Mouse (Mus musculus) thymus, postnatal 36 days (tissue): ENCODE data around the gene AA986860.

Experiments used
- DNase-seq, 2 experiments: peaks; one replicate each; pipeline ENCODE4 v3.0.0; 2022; ENCODE audit warnings: mixed read lengths in 2 of 2

Gene AA986860

DNA sequence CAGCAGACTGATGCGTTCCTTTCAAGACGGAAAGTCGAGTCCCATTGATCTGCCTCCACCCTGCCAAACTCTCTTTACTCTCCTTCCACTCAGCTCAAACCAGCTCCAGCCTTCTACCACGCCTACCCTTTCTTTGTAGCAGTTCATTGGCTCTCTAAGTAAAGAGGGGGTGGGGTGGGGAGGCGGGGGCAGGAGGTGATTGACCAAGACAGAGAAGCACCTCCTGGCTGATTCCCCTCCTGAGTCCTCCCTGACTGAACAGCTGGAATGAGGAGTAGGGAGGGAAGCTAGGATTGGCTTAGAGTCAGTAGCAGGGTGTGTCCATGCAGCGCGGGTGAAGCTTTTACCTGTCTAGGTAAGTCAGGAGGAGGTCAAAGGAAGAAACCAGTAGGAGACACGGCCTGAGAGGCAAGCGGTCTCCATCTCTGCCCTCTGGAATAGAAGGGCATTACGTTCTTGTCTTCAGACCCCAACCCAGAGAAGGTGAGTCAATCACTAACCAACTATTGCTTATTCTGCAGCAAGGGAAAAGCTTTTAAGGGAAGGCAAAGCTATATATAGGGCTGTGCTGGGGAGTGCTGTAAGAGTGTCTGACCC lies at the start of gene AA986860:
AA986860 (plus strand) TSS at position 236 of the 597 bp plus-strand sequence.
- DNase-seq, result no peak

DNA sequence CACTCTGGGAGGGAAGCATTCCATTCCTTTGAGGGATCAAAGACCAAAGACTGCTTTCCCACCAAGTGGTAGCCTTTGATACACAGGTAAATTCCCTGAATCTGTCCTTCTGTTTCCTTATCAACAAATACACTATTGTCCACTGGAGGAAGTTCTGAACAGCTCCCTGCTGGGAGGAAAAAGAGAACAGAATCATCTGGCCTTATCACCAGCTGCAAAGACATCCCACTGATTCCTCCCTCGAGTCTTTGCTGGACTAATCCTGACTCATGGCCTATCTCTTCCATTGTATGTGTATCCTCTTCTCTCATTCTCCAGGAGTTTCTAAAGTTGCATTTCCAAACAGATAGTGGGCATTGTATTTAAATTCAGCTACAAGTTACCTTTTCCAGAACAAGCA lies 47.9 kb upstream of the AA986860 start:
- DNase-seq, result no peak

DNA sequence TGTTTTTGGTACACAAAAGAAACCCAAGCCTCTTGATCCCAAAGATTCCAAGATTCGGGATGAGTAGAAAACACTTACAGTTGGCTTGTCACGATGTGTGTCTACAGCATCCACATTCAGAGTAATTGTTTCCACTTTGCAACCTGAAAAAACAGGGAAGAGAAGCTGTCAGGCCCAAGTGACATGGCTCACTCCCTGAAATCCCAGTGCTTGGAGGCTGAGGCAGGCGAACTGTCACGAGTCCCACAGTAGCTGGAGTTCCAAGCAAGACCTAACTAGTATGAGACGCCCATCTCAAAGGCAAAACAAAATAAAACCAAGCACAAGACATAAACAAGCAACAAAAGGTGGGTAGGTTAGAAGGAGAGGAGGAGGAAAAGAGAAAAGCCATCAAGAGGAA lies 33.2 kb upstream of the AA986860 start:
- DNase-seq, result no peak

DNA sequence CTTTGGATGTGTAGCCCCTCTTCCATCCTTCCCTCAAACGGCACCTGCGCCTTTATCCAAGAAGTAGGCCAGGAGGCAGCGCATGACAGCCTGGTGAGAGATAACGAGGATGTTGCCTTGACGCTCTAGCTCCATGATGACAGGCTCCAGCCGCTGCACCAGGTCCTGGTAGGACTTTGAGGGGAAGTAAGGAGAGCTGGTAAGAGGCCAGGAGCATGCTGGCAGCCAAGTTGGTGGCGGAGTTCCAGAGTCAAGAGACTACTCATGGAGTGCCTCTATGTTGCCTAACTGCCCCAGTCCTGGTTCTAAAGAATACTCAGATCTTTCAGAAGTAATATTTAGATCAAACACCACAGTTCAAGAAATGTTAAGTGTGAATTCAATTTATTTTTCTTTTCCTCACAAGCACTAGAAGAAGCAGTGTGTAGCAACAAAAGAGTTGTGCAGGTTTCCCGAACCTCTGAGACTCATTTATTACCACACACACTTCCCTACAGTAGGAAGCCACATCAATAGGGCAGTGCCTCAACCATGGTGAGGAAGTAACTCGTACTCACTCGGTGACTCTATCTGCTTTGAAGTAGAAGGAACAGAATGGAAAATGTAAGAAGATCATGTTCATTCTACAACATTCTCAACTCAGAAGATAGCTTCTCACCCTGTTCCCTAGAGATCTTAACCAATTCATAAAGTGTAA lies 31.7 kb upstream of the AA986860 start:
- DNase-seq, result no peak

DNA sequence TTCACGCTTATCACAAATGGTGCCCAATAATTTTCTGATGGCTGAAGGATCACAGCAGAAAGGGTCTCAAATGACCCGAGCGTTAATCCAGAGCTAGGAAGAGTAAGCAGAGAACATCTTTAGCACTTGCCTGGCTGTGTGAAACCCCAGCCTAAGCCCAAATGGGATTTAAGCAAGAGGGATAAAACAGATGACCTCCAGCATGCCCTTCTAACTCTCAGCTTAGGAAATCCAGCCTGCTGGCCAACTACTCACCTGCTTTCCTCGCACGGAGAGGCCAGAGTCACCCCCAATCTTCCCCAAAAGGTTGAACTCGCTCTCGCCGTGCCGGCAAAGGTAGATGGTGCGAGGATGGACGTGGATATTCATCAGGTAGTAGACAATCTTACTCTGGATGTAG lies 29.8 kb upstream of the AA986860 start:
- DNase-seq, result no peak

DNA sequence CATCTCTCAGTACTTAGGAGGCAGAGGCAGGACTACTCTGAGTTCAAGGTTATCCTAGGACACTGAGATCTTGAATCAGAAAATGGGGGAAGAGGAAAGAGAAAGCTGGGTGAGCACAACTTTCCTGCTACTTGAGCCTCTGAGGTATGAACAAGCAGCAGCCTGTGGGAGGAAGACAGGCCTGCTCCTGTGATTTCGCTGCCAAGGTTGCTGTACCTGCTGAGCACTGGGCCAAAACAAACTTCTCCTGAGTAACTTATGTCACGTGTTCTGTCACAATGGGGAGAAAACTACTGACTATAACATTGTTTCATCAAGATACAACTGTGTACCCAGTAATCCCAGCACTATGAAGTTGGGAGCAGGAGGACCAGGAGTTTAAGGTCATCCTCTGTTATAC lies 28.2 kb upstream of the AA986860 start:
- no peak for DNase-seq

DNA sequence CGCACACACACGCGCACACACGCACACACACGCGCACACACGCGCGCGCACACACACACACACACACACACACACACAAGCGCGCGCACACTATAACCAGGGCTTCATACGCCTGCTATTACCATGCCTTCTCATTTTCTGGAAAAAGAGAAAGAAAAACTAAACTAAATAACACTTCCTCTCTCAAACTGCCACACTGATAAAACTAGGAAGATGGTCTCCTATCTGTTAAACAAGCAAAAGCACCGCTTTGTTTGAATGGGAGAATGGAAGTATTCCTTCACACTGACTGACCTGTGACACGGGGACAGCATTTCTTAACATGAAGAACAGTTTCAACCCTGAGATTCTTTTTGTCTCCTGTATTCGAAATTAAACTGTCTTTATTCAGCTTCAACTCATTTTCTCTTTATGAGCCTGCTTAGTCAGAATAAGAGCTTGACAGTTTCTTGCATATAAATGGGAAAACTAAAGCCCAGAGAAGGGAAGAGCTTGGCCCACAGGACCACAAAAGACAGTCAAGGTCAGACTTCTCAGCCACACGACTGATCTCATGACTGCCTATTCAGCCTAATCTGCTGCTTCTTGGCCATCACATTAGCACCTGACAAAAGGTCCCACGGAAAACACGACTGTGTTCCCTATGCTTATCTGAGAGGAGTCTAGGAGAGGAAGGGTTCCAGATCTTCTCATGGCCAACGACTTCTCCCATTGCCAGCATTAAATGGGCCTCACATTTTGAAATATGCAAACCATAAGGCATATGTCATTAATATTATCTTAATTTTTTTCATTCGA lies 21.3 kb upstream of the AA986860 start:
- DNase-seq, result no peak

DNA sequence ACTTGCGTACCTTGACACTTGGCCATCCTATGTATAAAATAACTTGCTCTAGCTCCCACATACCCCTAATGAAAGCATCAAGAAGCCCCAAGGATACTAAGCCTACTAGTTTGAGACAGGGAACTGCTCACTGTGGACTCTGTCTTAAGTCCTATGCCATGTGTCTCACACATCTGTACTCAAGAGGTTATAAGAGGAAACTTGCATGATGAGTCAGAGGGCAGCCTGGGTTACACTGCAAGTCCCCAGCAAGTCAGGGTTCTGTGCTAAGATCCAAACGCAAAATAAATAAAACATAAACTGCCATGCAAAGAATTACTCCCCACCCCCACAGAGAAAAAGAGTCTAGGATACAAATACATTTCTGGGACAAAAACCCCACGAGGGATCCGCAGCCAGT lies 17.7 kb upstream of the AA986860 start:
- DNase-seq, result no peak

DNA sequence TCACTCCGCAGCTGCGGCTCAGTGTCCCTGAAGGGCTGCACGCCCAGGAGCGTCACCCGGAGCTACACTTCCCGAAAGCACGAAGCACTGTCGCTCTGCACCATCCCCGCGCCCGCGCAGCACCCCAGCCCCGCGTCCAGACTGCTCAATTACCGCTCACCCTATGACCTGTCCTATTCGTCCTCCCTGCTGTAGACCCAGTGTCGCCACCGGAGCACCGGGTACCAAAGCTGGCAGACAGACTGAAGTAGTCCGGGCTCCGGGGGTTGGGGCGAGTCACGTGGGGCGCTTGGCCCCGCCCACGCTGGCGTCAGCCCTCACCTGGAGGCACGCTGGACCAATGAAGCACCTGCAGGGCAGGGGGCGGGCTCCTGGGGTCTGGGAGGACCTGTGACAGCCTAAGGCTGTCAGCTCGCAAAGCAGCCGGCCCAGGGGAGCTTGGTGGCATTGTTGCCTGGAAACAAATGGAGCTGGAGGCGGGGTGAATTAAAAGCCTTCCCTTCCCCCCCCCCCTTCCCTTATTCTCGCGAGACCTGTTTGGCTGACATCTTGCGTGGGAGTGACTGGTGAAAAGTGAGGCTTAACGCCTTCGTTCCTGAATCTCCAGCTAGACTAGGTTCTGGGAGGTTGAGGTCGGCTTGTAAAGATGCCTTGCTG lies 16.1 kb upstream of the AA986860 start, which contains the start of gene Gm29427:
Gm29427 (minus strand) TSS at position 239 of the 657 bp plus-strand sequence.
- DNase-seq, result peak; percentile 96 to 98

DNA sequence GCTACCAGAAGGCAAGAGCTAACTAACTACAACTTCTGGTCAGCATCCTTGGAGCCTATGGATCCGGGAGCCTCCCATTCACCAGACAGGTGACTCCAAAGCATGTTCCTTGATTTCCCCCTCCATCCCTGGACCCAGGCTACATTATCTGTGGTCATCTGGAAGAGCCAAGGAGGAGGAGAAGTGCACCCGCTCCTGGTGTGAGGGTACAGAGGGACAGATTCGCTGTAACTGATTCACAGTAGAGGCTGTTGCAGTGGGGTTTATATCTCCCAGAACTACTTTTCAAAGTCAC lies 15.6 kb upstream of the AA986860 start:
- DNase-seq, result no peak

DNA sequence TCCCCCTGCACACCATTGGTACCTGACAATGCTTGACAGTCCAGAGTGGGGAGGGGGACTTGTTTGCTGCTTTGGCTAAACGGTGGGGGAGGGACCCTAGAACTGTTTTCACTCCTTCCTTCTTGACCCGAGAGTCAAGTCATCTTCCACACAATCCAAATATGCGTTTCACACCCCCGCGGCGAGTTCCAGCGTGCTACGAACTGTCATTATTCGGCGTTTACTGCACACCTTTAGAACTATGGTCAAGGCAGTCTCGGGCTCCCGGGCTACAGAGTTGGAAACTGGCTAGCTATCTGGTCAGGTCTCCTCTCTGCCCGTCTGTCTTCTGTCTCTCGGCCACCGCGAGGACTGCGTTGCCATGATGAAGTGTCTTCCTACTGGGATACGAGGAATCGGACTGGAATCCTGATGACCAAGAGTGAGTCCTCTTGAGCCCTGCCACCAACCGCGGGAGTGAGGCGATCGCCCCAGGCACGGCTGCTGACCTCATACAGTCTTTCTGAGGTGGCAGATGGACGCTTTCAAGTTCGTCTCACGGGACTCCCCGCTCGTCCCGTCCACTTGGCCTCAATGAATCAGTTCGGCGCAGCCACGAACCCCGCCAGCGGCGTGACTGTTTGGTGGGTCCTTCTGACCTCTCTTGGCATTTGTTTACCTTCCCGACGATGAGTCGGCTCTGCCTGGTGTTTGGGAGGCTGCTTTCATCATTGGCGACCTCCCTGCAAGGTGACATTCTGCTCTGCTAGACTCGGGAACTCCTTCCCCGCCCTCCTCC lies 15.1 kb upstream of the AA986860 start:
- DNase-seq, result peak; percentile 36 to 44

DNA sequence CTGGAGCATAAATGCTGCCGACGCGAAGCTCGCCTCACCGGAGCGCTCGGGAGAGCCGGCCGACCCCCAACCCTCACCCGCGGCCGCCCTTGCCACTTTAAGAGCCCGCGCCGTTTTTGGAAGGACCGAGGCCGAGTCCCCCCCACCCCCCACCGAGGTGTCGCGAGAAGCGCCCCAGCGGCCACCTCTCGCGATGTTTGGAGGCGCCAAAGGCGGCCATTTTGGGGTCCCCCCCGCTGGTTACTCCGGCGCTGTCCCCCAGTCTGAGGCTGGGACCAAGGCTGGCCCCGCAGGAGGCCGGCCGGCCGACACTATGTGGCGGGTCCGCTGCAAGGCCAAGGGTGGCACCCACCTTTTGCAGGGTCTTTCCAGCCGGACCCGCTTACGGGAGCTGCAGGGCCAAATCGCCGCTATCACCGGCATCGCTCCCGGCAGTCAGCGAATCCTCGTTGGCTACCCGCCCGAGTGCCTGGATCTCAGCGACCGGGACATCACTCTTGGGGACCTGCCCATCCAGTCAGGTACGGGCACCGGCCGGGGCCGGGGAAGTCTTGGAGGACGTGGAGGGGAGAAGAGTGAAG lies 14.4 kb upstream of the AA986860 start, which contains the start of gene Yod1:
Yod1 (plus strand) TSS at position 37 of the 581 bp plus-strand sequence.
- peak; percentile 88 for DNase-seq

DNA sequence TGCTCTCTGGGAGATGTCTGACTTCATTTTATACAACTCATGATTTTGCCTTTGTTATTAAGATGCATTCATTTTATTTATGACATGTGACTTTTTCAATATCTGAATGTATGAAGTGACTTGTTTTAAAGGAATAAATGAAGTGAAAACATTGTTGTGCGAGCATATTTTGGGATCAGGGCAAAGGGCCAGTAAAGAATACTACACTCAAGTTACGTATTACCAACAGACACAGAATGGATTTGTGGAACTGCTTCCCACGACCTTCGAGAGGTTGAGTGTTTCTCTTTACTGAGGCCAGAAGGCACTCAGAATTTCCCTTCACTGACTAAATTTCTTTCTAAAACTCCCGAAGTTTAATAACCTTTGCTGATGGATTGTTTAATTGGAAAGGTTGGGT lies 7.6 kb upstream of the AA986860 start:
- no peak for DNase-seq

DNA sequence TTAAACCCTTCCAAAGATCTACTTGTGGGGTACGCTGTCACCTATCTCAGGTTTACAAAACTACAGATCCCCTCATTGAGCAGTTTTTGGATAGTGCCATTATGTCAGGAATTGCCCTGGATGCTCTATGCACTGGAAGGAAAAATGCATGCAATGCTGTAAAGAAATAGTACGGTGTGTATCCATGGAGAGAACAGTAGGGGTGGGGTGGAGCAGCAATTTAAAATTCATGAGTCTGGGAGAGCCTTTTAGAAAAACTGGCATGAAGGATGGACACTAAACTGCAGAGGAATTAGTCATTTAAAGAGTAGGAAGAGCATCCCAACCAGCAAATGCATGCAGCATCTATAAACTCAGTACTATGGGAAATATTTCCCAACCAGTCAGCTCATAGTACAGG lies 5.4 kb upstream of the AA986860 start:
- no peak for DNase-seq

DNA sequence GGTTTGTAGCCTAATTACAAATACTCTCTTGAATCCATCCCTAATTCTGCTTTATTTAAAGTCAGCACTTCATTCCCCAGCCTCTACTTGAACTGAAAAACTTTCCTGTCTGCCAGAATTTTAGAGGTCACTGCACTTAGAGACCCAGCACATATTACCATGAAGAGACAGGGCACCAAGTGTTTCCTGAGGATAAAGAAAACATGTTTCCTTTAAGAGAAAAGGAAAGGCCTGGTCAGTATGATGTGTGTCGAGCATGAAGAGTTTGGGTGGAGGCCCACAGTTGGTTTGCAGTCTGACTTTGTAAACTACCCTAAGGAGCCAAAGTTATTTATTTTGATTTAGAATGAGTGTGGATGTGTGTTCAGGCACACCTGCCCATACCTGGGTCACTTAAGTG lies 3.7 kb upstream of the AA986860 start:
- DNase-seq, result no peak

DNA sequence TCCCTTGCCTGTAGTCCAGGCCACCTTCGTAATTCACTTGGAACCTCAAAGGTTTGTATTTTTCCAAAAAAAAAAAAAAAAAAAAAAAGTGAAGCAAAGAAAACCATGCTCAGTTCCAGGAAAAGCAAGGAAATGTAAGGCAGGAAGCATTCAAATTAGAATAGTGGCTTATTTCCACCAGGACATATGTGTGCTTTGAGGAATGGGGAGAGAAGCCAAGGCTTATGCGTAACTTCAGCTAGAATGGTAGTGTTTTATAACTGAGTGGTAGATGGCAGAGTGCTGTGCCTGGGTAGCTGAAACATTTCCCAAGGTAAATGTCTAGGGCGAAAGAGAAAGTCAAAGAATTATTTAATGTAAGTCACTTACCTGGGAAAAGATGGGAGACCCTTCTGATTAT lies 3.1 kb upstream of the AA986860 start:
- DNase-seq, result no peak

DNA sequence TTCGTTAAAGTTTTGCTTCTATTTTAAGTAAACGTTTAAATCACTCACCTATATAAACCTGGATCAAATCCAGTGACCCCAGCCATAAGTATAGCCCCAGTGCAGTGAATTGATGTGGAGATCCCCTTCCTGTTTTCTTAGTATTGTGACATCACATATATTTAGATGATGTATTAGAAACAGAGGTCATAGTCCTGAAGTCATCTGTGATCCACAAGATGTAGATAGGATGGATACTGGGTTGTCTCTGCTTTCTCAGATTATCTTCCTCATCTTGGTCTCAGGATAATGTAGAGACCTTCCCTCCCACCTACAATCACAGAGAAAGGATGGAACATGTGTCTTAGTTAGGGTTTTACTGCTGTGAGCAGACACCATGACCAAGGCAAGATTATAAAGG lies 2.6 kb upstream of the AA986860 start, which contains the start of gene Pfkfb2:
Pfkfb2 (minus strand) TSS at position 101 of the 400 bp plus-strand sequence.
- DNase-seq, result no peak

DNA sequence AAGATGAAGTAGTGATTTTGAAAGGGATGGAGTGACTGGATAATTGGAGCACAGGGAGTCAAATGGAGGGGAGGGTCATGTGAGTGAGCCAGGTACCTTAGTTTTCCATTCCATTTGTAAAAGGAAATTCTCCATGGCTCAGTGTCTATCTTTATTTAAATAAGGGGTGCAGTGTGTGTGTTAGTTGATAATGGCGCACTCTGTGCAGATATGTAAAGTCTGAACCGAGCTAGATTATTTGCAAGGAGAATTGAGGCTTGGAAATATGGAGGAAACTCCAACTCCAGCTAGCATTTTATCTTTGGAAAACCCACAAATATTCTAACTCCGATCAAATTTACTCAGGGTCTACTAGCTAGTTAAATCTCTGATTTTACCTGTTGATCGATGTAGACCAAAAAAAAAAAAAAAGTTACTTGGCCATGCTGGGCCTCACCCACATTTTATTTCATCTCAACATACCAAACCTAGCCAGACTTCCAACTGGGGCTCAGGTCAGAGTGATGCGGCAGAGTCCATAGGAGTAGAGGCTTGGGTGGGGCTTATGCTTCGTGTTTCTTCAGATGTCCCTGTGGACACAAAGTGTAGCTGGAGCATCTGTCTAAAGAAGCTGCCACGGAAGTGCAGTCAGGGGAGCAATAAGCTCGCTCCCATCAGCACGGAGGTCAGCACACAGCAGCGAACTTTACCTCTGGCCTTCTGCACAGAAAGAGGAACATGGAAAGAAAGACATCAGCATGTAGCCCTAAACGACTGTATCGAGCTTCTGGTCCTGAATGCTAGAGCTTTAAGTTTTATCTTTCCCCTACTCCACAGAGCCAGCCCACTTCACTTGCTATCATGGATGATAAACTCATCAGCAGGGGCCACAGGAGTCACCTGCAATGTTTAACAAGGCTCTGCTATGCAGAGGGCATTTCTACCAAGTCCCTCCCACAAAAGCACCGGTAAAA lies 1.2 kb downstream of the AA986860 start:
- no peak for DNase-seq

DNA sequence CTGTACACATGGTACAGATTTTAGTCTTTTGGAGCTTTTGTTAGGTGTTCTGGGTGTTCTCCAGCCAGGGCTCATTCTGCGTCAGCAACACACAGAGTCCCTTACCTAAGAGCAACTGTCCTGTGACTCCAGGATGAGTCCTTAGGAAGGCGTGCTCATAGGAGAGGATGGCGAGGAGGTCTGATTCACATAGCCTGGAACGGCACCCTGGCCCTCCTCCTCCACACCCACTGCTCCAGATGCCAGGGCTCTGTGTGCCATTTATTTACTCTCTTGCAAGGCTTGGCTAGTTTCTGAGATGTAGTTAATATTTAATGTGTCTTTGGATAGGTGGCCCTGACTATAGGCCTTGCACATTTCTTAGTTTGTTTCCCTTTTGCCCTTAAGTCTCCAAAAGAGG lies 1.9 kb downstream of the AA986860 start:
- DNase-seq, result no peak

DNA sequence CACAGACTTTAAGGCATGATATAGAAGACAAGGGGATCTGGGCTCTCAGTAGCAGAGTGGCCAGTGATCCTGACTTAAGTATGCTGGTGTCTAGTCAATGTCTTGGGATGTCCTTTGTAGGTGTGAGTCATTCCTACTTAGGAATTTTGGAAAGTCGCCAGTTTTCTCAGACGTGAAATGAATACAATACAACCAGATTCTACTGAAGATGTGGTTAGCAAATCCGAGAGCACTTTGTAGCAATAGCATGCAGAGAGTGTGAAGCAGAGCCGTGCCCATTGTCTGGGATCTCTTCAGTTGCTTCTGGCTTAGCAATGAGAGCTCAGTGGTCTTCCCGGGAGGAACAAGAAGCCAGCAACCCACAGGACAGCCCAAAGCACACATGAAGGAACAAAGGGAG lies 2.7 kb downstream of the AA986860 start:
- no peak for DNase-seq

DNA sequence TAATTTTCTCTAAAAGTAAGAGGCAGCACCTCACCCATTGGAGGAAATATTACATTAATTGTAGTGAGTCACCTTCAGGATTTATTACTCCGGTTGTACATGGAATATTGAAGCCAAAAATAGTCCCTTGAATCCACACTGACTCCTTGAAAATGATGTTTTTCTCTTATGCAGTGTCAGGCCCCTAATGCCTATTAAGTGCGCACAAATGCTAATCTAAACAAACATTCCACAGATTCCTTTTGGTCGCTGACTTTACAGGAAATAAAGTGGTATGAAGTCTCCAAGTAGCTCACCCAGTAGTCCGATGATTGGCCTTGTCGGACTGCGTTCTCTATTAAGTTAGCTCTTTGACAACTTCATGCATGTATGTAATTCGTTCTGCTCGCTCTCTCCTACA lies 3.1 kb downstream of the AA986860 start:
- DNase-seq, result no peak
